Mouse (Mus musculus): ENCODE measurements at regions not wholly inside any gene's neighbourhood (a gene's known extent, or its start where the extent isn't known, plus 50 kb on each side); places are given as distances from the start of the nearest gene placed in this dataset.

DNA sequence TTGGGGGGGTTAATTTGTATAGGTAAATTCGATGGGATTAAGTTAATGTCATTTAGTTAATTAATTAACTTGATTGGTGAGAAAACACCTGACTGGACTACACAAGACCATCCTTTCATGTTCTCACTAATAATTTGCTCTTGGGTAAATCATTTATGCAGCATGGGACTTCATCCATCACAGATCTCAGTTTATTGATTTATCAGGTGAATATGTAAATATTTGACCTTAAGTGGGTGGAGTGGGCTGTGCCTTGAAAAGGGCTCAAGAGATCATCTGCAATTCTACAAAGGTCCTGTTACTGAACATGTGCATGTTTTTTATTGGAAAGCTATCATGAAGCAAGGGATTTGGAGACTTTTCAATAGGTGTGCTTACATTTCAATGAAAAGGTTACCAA, 87.0 kb upstream of the Ogfrl1 start:
- DNase-seq (ENCODE audit: low read depth, low spot score): no peak
- in situ Hi-C loops (cut with MboI; ENCODE audit: low sequenced_read_pairs in 2 of 2, unreplicated experiment in 2 of 2): loop anchor here in 1 of 2 experiments (10.0 kb wide), 1 partner anchor 160 kb away; no protein-coding TSS in a partner anchor
- Histone ChIP-seq H3K9me3 (ENCODE audit: control insufficient read depth, insufficient read depth, low read depth, low read length) (no peaks in the 10 kb centered on the region), H3K9ac (ENCODE audit: insufficient read depth, low read depth, low read length, poor library complexity, severe bottlenecking) (no peak overlapping the region), H3K27ac (ENCODE audit: insufficient read depth, low read depth, low read length, poor library complexity, severe bottlenecking) (no peak overlapping the region), H3K36me3 (ENCODE audit: control insufficient read depth, insufficient read depth, low read length, poor library complexity, severe bottlenecking) (no peaks in the 10 kb centered on the region), H3K4me1 (ENCODE audit: control insufficient read depth in 2 of 2, insufficient read depth in 2 of 2, low read length in 2 of 2, poor library complexity in 1 of 2) (no peaks in the 10 kb centered on the region), H3K4me3 (ENCODE audit: insufficient read depth in 1 of 2, low read depth in 1 of 2, low read length in 2 of 2, poor library complexity in 1 of 2, severe bottlenecking in 1 of 2) (no peak overlapping the region)
- TF ChIP-seq MAFK (IDR thresholded peaks at IDR 0.05; ENCODE audit: insufficient read depth, low read depth, low read length) (no peak), ZNF384 (IDR thresholded peaks at IDR 0.05; ENCODE audit: low read depth, low read length) (no peak), HCFC1 (IDR thresholded peaks at IDR 0.05; ENCODE audit: borderline replicate concordance, insufficient read depth, low read length) (no peak), CHD2 (IDR thresholded peaks at IDR 0.05; ENCODE audit: low read depth, low read length) (no peak), ZC3H11A (IDR thresholded peaks at IDR 0.05; ENCODE audit: borderline replicate concordance, low read depth, low read length) (no peak)

GRCm38 (mm10) chr1:23485150-23485775, 87.7 kb upstream of the Ogfrl1 start:
- TF ChIP-seq ZNF384 (IDR thresholded peaks at IDR 0.05; ENCODE audit: low read depth, low read length) (no peak), HCFC1 (IDR thresholded peaks at IDR 0.05; ENCODE audit: borderline replicate concordance, insufficient read depth, low read length) (no peak), ZC3H11A (IDR thresholded peaks at IDR 0.05; ENCODE audit: borderline replicate concordance, low read depth, low read length) (no peak), MAFK (IDR thresholded peaks at IDR 0.05; ENCODE audit: insufficient read depth, low read depth, low read length) (no peak), CHD2 (IDR thresholded peaks at IDR 0.05; ENCODE audit: low read depth, low read length) (no peak)
- in situ Hi-C loops (cut with MboI; ENCODE audit: low sequenced_read_pairs in 2 of 2, unreplicated experiment in 2 of 2): loop anchor here in 1 of 2 experiments (10.0 kb wide), 1 partner anchor 160 kb away; no protein-coding TSS in a partner anchor
- Histone ChIP-seq H3K27ac (ENCODE audit: insufficient read depth, low read depth, low read length, poor library complexity, severe bottlenecking) (no peak overlapping the region), H3K4me1 (ENCODE audit: control insufficient read depth in 2 of 2, insufficient read depth in 2 of 2, low read length in 2 of 2, poor library complexity in 1 of 2) (no peaks in the 10 kb centered on the region), H3K9ac (ENCODE audit: insufficient read depth, low read depth, low read length, poor library complexity, severe bottlenecking) (no peak overlapping the region), H3K9me3 (ENCODE audit: control insufficient read depth, insufficient read depth, low read depth, low read length) (no peaks in the 10 kb centered on the region), H3K36me3 (ENCODE audit: control insufficient read depth, insufficient read depth, low read length, poor library complexity, severe bottlenecking) (no peaks in the 10 kb centered on the region), H3K4me3 (ENCODE audit: insufficient read depth in 1 of 2, low read depth in 1 of 2, low read length in 2 of 2, poor library complexity in 1 of 2, severe bottlenecking in 1 of 2) (no peak overlapping the region)
- no peak for DNase-seq (ENCODE audit: low read depth, low spot score)

- Histone ChIP-seq H3K4me1 (ENCODE audit: control insufficient read depth in 2 of 2, insufficient read depth in 2 of 2, low read length in 2 of 2, poor library complexity in 1 of 2) (no peaks in the 10 kb centered on the region), H3K36me3 (ENCODE audit: control insufficient read depth, insufficient read depth, low read length, poor library complexity, severe bottlenecking) (no peaks in the 10 kb centered on the region), H3K9ac (ENCODE audit: insufficient read depth, low read depth, low read length, poor library complexity, severe bottlenecking) (no peak overlapping the region), H3K4me3 (ENCODE audit: insufficient read depth in 1 of 2, low read depth in 1 of 2, low read length in 2 of 2, poor library complexity in 1 of 2, severe bottlenecking in 1 of 2) (no peak overlapping the region), H3K9me3 (ENCODE audit: control insufficient read depth, insufficient read depth, low read depth, low read length) (no peaks in the 10 kb centered on the region), H3K27ac (ENCODE audit: insufficient read depth, low read depth, low read length, poor library complexity, severe bottlenecking) (no peak overlapping the region)
- TF ChIP-seq HCFC1 (IDR thresholded peaks at IDR 0.05; ENCODE audit: borderline replicate concordance, insufficient read depth, low read length) (no peak), ZC3H11A (IDR thresholded peaks at IDR 0.05; ENCODE audit: borderline replicate concordance, low read depth, low read length) (no peak), MAFK (IDR thresholded peaks at IDR 0.05; ENCODE audit: insufficient read depth, low read depth, low read length) (no peak), CHD2 (IDR thresholded peaks at IDR 0.05; ENCODE audit: low read depth, low read length) (no peak), ZNF384 (IDR thresholded peaks at IDR 0.05; ENCODE audit: low read depth, low read length) (no peak)
- in situ Hi-C loops (cut with MboI; ENCODE audit: low sequenced_read_pairs in 2 of 2, unreplicated experiment in 2 of 2): loop anchor here in 1 of 2 experiments (10.0 kb wide), 1 partner anchor 162 kb away; no protein-coding TSS in a partner anchor
- DNase-seq (ENCODE audit: low read depth, low spot score): no peak
These were observed 89.5 kb upstream of the Ogfrl1 start for GRCm38 (mm10) chr1:23487031-23487430.

DNA sequence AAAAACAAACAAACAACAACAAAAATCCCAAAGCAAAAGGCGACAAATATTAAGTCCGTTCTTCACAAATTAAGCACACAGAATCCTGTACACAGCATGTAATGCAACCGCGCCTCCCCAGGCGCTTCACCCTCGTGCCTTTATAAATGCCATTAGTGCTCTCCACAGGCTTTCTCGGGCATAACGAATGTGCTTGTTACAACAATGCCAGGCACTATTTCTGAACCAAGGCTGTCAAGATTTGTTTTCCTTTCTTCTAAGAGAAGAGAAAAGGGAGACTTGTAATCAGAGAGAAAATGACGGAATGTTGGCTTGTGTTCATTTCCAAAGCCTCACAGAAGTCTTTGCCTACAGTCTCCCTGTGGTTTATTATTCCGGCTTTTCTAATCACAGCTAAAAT, 93.1 kb upstream of the Ogfrl1 start:
- H3K4me1 ChIP-seq (ENCODE audit: control insufficient read depth in 2 of 2, insufficient read depth in 2 of 2, low read length in 2 of 2, poor library complexity in 1 of 2): no peaks in the 10 kb centered on the region
- H3K36me3 ChIP-seq (ENCODE audit: control insufficient read depth, insufficient read depth, low read length, poor library complexity, severe bottlenecking): no peaks in the 10 kb centered on the region
- in situ Hi-C loops (cut with MboI; ENCODE audit: low sequenced_read_pairs in 2 of 2, unreplicated experiment in 2 of 2): no loop called here
- TF ChIP-seq MAFK (IDR thresholded peaks at IDR 0.05; ENCODE audit: insufficient read depth, low read depth, low read length): no peak
- no peak for TF ChIP-seq ZNF384 (IDR thresholded peaks at IDR 0.05; ENCODE audit: low read depth, low read length)
- H3K4me3 ChIP-seq (ENCODE audit: insufficient read depth in 1 of 2, low read depth in 1 of 2, low read length in 2 of 2, poor library complexity in 1 of 2, severe bottlenecking in 1 of 2): no peak overlapping the region
- no peaks in the 10 kb centered on the region for H3K9me3 ChIP-seq (ENCODE audit: control insufficient read depth, insufficient read depth, low read depth, low read length)
- no peak for DNase-seq (ENCODE audit: low read depth, low spot score)
- H3K9ac ChIP-seq (ENCODE audit: insufficient read depth, low read depth, low read length, poor library complexity, severe bottlenecking): no peak overlapping the region
- no peak overlapping the region for H3K27ac ChIP-seq (ENCODE audit: insufficient read depth, low read depth, low read length, poor library complexity, severe bottlenecking)

DNA sequence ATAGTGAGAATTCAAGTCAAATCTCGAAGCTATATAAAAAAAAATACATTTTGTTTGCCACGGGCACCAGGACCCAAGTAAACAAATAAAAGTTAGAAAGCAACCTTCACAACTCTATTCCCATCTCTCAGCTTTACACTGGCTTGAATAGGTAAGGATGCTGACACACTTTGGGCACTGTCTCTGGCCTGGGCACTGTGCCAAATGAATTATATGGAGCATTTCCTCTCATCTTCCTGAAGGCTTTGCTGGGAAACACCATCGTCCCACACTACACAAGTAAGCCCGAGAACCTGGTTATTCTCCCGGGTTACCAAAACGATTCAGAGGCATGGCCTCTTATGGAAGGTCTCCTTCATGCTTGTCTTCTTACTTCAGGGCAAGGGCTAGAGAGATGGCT, 93.5 kb upstream of the Ogfrl1 start:
- no peaks in the 10 kb centered on the region for H3K4me1 ChIP-seq (ENCODE audit: control insufficient read depth in 2 of 2, insufficient read depth in 2 of 2, low read length in 2 of 2, poor library complexity in 1 of 2)
- no peak overlapping the region for H3K4me3 ChIP-seq (ENCODE audit: insufficient read depth in 1 of 2, low read depth in 1 of 2, low read length in 2 of 2, poor library complexity in 1 of 2, severe bottlenecking in 1 of 2)
- H3K9ac ChIP-seq (ENCODE audit: insufficient read depth, low read depth, low read length, poor library complexity, severe bottlenecking): no peak overlapping the region
- TF ChIP-seq MAFK (IDR thresholded peaks at IDR 0.05; ENCODE audit: insufficient read depth, low read depth, low read length): no peak
- TF ChIP-seq ZNF384 (IDR thresholded peaks at IDR 0.05; ENCODE audit: low read depth, low read length): no peak
- TF ChIP-seq CHD2 (IDR thresholded peaks at IDR 0.05; ENCODE audit: low read depth, low read length): no peak
- no peak for TF ChIP-seq HCFC1 (IDR thresholded peaks at IDR 0.05; ENCODE audit: borderline replicate concordance, insufficient read depth, low read length)
- TF ChIP-seq ZC3H11A (IDR thresholded peaks at IDR 0.05; ENCODE audit: borderline replicate concordance, low read depth, low read length): no peak
- DNase-seq (ENCODE audit: low read depth, low spot score): no peak
- no peaks in the 10 kb centered on the region for H3K36me3 ChIP-seq (ENCODE audit: control insufficient read depth, insufficient read depth, low read length, poor library complexity, severe bottlenecking)
- no peak overlapping the region for H3K27ac ChIP-seq (ENCODE audit: insufficient read depth, low read depth, low read length, poor library complexity, severe bottlenecking)
- H3K9me3 ChIP-seq (ENCODE audit: control insufficient read depth, insufficient read depth, low read depth, low read length): no peaks in the 10 kb centered on the region
- in situ Hi-C loops (cut with MboI; ENCODE audit: low sequenced_read_pairs in 2 of 2, unreplicated experiment in 2 of 2): no loop called here
